Mouse (Mus musculus) heart, postnatal 4 days (tissue): Measurements from ENCODE around the gene Ect2. TPM values are rescaled to one million over a fixed set of nuclear protein-coding genes. Genes with fewer than 3 reads are reported as not detected.
A peak's percentile ranks its signal among the peaks of the same experiment; 100 is the strongest.

Source experiments
- DNase-seq: peaks from one replicate; pipeline ENCODE4 v3.0.0; 2021
- total RNA-seq, 2 experiments: library from RNA; stranded (reverse); gene quantifications; 2 replicates each; pipeline ENCODE4 v1.2.3; 2021

Ect2 gene
- total RNA-seq, 2 experiments from 2014 or later, result 28.3 to 31.0 TPM

DNA sequence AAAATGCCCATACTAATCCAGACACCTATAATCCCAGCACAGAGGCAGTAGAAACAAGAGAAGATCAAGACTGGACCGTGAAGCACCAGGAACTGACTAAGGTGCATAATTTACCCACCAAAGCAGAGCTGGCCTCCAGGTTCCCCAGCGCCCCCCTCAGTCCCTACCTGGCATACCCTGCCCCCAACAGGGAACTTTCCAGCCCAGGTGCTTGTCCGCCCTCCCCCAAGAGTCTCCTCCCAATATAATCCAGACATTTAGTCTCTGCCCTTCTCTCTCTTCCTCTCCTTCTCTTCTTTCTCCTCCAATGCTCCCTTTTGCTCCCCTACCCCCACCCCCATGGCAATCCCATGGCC lies 2.9 kb upstream of the Ect2 start:
- no peak for DNase-seq

DNA sequence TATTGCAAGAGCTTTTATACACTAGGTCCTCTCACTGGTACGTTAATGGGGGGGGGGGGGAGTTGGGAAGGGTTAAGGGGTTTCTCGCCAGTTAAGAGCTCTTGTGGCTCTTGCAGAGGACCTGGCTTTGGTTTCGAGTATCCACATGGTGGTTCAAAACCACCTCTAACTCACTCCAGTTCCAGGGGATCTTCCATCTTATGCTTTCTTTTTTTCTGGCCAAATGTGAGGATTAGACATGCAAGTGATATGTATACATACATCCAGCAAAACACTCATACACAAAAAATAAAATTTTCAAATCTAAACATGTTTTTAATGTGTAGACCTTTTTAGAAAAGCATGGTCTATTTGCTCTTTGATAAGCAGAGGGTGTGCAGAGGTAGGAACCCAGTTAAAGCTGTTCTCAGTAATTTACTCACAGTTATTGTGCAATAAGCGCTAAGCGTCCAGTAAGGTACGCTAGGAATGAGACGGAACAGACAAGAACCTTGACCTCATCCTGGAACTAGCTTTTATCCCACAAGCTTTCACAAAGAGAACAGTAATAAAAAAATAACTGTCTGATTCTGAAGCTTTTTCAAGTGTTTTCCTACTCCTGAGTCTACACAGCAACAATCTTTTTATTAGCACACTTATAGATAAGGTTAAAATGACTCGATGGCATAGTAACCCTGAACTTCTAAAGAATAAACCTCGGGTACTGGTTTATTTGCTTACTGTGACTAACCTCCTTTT lies 2.3 kb upstream of the Ect2 start:
- no peak for DNase-seq

DNA sequence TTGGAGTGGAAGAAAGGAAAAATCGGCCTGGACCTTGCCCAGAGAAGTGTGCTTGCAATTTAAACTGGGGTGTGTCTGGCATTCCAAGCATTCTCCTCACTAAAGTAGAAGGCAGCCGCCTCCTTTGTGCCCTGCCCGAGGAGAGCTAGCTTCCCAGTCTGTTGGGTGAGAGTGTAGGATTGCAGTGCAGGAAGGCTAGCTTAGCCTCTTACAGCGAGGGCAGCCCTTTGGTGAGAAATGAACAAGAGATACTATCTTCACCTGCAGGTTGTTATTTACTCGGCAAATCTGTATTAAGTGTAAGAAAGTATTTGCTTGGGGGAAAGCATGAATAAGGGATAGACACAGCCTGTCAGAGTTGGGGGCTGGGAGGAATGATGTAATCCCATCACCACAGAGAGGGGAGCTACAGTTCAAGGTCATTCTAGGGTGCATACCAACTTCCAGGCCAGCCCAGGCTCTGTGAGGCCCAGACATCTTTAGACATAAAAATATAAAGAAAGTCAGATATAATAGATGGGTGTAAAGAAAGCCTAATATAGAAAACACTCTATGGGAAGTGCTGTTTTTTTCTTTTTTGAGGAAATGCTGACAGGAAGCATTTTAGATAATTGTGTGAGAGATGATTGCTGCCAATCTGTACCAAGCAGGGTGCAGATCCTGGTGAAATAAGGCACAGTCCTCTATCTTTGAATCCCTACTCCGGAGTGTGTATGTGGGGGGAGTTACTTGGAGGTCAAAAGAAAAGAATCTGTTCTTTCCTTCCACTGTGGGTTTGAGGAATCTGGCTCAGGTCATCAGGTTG lies 1.6 kb upstream of the Ect2 start:
- peak; percentile 40 for DNase-seq

DNA sequence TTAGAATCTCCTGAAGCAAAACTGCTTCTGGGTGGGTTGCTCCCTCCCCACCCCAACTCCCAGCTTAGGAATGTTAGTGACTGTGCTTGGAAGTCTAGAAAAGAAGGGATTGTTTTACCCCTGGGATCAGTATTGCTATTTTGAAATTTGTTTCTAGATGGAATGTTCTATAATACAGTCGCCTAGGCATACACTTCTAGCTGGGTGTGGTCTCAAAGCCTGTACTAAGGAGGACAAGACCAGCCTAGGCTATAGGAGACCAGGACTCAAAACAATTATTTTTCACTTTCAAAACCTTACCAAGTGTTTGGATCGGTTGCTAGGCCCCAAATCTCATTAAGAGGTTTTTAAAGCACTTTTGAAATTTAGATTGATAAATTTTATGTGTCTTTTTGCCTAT lies 602 bp upstream of the Ect2 start:
- no peak for DNase-seq

DNA sequence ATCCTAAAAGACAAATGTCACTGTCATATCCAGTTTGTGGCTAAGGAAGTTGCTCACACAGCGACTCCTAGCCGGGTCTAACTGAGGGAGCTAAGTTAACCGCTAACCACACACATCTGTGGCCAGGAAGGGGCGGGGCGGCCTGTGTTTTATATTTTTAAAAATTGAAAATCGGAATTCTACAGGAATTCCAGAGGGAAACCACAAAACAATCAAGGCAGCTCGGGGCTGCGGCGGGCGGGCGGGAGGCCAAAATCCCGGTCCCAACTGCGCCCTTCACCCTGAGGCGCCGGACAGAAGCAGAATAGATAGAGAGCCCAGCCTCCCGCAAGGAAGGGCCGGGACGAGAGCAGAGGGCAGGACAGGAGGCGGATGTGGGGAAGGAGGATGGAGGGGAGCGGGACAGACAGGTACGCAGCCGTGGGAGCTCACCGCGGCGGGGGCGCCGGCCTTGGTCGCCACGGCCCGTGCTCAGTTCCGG lies 447 bp downstream of the Ect2 start:
- DNase-seq, result peak; percentile 40

DNA sequence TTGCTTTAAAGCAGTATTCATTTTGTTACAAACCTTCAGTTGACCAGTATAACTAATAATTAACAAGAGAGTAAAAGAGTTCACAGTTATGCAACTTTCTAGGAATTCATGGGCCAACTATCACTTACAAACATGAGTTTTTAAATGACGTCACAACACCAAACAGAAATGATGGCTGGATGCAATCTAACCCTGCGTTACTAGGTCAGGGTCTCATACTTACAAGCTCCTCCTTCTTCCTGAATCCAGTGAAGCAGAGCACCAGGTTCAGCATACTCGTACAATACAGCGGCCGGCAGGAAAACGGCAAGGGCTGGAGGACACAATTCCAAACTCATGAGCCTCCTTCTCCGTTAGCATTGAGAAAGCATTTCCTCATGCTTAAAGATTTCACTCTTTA lies 7.9 kb downstream of the Ect2 start:
- DNase-seq, result no peak

DNA sequence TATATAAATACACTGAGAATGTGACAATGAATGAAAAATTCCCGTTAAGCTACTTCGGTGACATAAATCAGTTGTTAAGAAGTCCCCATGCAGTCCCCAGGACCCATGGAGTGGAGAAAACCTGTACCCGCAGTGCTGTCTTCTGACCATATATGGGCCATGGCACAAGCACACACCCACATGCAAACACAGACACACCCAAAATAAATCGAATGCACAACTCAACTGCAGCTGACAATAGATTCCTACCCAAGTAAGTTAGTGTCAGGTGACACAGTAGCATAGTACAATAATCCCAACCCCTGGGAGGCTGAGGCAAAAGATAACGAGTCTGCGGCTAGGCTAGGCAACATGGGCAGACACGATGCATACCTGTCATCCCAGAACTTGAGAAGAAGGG lies 10.1 kb downstream of the Ect2 start:
- DNase-seq, result no peak

DNA sequence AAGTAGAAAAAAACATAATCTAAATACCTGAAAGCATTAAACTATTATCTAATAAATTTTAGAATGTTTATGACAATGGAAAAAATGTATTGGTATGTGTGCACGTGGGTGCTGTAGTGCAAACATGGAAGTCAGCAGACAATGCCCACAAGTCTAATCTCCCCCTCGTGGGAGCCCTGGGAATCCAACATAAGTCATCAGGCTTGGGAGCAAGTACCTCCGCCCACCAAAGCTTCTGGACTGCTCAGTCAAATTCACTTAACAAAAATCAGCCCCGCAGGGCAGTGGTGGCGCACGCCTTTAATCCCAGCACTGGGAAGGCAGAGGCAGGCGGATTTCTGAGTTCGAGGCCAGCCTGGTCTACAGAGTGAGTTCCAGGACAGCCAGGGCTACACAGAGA lies 13.6 kb downstream of the Ect2 start:
- no peak for DNase-seq

DNA sequence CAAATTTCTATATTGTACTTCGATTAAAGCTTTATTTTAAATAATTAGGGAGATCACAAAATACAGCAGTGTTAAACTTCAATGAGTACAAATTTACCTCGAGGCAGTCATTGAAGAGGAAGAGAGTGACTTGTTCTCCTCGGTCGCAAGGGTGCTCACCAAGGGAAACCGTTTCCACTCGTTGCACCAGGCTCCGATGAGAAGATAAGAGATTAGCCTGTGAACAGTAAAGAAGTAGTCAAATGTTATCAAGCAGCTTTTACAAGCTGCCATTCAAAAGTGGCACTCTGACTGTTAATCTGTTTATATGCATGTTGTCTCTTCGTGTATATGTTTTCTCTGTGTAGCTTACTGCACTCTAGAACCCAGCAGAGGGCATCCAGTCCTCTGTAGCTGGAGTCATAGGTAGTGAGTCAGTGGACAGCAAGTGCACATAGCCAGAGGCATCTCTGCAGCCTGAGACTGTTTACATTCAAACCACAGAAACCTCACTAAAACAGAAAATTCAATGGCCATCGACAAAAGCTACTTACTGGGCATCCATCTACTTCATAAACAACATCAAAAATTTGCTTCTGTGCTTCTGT lies 31.7 kb downstream of the Ect2 start:
- no peak for DNase-seq

DNA sequence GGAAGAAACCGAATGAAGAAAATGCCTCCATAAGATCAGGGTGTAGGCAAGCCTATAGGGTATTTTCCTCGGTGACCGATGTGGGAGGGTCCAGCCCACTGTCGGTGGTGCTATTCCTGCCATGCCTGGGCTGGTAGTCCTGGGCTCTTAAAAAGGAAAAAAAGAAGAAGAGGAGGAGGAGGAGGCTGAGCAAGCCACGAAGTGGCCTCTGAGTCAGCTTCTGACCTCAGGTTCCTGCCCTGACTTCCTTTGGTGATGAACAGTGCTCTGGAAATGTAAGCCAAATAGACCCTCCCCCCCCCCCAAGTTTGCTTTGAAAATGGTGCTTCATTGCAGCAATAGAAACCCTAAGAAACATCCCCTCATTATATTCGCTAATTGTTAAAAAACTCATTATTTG lies 32.7 kb downstream of the Ect2 start:
- DNase-seq, result no peak

DNA sequence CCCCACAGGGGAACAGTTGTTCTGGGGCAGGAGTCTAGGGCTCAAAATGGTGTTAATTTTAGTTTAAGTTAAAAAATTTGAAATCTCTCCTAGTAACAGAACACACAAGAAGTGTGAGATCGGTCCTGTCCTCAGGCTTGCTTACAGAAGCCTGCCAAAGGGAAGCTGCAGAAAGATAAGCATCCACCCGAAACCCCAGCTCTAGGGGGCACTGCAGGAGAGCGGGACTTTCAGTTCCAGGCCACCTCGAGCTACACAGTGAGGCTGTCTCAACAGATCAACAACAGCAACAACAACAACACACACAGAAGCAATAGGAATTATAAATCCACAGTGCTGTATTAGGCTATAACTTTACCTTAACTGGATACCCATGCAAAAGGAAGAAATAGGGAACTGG lies 35.5 kb downstream of the Ect2 start:
- DNase-seq, result no peak

DNA sequence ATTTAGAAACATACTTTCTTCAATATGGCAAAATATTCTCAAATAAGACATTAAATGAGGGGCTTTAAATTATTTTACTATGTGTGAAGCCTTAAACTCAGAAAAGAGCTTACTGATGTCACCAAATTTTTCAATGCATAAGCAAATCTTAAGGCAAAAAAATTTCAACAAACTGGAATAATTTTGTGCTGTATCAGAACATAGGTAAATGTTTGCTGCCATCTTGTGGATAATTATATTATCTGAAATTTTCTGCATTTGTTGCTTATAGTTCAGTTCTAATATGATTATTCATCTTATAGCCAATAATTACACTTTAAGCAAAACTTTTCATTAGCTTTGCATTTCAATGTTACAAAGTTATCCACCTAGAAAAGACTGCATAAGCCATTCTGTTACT lies 42.8 kb downstream of the Ect2 start:
- no peak for DNase-seq

DNA sequence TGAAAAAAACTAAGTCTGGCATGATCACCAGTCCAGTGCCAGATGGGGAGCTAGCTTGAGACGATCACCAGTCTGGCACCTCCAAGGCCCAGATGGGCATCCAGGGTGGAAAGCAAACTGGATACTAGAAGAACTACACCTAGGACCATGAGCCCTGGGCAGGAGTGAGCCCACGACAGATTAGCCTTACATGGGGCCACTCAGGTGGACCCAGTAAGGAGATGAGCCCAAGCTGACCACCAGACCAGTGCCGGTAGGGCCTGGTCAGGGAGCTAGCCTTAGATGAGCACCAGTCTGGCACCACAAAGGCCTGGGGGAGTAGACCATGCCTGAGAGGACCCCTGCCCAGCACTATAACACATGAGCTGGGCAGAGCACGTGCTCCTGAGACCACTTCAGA lies 44.6 kb downstream of the Ect2 start:
- no peak for DNase-seq

DNA sequence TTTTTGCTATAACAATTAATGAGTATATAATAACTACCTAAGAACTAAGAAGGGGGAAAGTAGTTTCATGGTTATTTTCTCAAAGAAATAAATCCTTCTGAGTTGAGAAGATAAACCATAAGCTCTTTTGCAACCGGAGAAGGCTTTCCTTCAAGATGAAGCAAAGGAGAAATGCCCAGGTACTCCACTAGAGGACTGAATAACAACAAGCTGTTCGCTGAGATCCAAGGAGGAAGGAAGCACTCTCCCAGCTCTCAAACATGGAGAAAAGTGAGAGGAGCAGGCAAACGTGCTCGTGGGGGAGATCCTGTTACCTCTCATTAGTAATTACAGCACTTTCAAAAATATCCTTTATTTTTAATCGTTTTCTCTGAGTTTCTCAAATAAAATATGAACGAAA lies 46.5 kb downstream of the Ect2 start:
- DNase-seq, result no peak

DNA sequence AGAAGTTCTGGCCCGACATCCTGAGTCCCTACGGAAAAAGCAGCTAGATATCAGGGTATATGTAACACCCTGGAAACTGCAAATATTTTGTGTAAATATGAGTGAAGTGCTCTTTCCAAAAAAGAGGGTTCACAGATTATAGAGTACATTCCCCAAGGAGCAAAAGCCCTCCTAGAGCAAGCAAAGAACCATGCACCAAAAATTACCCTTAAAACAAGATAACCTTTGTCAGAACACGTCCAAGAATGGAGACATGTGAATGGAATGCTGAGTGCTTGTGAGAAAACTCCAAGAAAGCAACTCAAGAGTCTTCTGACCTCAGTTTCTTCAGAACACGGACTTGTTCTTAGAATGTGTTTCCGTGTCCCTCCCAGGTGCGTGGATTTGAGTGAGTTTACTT lies 50.7 kb downstream of the Ect2 start:
- DNase-seq, result no peak

DNA sequence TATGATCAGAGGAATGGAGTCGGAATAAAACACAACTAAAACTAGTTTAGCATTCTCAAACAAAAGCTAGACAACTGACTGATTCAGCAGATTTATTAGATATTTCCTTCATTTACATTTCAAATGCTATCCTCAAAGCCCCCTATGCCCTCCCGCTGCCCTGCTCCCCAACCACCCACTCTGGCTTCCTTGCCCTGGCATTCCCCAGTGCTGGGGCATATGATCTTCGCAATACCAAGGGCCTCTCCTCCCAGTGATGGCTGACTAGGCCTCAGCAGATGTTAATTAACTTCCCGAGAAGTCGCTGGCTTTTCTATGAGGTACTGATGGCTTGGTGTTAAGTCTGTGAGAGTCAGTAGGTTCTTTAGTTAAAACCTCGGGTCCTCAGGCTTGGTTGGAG lies 55.0 kb downstream of the Ect2 start:
- DNase-seq, result no peak

DNA sequence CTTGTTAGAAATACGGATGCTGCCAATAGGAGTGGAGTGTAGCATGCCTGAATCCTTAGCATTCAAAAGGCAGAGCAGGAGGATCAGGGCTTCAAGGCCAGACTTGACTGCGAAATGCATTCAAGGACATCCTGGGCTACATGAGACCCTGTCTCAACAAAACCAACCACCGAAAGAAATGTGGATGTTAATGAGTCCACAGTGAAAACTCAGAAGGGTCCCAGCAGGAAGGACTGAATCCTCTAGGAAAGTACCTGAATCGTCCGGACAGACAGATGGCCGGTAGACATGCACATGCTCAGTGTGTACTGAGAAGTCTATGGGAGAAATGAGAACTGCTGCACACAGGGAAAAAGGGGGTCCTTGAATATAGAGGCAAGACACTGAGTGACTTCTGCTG lies 67.5 kb downstream of the Ect2 start:
- DNase-seq, result no peak

DNA sequence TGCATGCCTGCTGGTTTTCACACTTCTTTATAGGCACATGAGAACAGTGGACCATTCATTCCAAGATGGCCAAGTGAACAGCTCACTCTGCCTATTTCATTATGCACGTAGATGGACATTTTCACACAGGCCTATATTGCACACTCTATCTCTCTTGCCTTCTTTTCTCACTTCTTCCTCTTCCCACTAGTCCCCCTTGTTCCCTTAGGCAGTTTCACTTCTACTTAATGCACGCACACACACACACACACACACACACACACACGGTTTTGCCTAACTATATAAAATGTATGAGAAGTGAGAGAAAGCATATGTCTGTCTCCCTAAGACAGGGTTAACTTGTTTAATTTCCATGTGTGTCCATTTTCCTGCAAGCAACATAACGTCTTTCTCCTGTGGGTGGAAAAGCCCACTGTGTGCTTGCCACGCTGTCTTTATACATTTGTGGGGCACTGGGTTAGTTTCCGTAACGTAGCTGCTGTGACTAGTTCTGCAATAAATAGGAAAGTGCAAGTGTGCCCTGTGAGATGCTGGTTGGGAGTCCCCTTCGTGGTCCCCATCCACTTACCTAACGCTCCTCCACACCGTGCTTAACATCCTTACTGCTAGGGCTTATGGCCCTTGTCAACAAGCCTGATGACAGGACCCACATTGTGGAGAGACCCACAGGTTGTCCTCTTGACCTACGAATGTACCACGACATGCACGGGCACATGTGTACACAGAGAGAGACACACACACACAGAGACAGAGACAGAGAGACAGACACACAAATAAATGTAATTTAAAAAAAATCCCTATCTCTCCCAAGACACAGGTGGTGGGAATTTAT lies 72.2 kb downstream of the Ect2 start:
- no peak for DNase-seq

DNA sequence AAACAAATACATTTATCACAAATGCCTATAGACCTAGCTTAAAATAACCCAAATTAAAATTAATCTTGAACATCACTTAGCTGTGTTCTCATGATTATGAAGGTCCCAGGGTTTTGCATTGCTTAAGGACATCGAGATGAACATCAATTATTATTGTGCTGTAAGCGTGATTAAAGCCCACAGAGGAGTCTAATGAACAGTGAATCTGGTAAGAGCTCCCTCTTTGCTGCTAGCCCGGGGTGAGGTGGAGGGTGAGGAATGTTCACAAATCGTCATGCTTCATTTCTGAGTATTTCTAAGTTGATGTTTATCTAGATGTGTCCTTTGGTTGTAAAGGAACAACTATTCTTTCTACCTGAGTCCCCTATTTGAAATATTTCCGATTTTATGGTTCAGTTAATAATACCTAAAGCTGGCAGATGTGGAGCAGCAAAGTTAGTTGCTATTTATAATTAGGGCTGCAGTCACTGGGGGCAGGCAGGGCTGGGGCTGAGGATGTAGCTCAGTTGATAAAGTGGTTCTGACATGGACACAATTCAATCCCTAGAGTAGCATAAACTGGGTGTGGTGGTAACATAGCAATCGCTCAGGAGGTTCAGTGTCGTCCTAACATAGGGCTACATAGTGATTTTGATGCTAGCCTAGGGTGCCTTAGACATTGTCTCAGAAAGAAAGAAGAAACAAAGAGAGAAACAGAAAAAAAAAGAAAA lies 73.5 kb downstream of the Ect2 start:
- no peak for DNase-seq

DNA sequence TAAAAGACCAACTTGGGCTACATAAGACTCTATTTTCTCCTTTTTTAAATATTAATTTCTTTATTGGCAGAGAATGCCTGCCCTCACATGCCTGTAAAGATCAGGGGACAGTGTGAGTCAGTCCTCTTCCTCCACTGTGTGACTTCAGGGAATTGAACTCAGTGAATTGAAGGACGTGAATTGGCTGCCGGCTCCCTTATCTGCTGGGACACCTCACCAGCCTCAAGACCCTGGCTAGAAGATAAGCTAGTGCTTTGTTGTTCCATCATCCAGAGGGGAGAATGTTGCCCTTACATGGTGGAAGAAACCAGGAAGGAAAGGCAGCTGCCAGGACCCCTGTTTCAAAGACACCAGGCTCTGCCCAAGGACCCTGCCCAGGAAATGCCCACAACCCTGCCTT lies 79.8 kb downstream of the Ect2 start:
- DNase-seq, result no peak

DNA sequence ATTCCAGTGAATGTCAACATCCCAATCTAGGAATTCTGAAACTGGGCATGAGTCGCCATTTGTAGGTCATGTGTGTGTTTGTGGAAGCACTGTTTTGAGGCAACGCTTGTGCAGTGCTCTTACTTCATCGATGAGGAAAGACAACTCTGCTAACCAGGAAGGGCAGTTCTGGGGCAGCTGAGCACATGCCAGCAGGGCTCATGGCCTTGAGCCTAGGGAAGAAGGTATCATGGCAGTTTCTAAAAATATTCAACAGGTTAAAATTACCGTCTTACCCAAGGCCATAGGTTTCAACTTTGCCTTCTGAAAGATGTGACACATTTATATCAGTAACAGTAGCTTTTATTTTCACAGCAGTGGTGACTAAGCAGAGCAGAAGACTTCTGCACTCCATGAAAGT lies 82.0 kb downstream of the Ect2 start:
- no peak for DNase-seq

DNA sequence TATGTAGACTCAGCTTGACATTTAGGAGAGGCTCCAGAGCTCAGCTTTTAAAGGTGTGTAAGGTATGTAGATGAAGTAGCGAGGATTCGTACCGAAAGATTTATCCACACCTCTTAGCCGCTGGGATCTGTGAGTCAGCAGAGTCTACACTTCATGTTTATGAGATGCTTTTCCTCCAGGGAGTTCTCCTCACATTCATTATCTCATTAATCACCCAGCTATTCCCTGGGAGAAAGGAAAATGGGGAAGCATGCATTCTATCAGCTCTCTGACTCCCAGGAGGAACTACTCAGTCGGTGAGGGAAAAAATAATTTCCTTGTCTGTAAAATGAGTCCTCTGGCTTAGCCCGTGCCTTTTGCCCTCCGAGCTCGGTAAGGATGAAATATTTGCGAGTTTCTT lies 83.3 kb downstream of the Ect2 start:
- DNase-seq, result no peak
